Mouse (Mus musculus): ENCODE results near the gene Prss1.
"Not testable (repeated sequence)": the region's sequence is repeated elsewhere in the genome, so short reads cannot be mapped to it uniquely, and the experiment has no call there.

DNA sequence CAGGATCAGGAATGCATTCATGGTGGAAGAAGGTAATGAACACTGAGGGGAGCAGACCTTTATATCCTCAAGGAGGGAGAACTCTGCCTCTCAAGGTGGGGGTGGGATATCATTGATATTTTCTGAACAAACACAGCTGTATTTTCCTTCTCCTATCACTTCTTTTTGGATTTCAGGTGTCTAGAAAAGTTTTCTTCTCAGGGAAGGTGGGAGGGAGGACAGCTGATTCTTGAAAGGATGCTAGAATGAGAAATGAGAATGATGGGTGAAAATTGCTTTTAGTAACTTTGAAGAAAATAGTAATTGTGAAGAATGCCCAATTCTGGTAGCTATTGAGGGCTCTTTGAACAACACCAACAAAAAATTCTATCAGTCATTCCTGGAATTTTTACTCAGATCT lies 12.7 kb upstream of the Prss1 start, which contains the start of gene Gm10334:
- TF ChIP-seq POLR2A (IDR thresholded peaks at IDR 0.05; ENCODE audit: low read depth, low read length); CTCF (IDR thresholded peaks at IDR 0.05; ENCODE audit: extremely low read depth, insufficient read length, insufficient replicate concordance, low read depth, low read length): not testable (repeated sequence)

Measured in small intestine, adult 2 months (tissue).